Mouse (Mus musculus) pancreas, adult 10 weeks (tissue): ENCODE measurements around the gene Emc10. TPM values are rescaled to one million over a fixed set of nuclear protein-coding genes. Genes with fewer than 3 reads are reported as not detected.

Experiments
- polyA plus RNA-seq: library from polyadenylated mRNA; stranded (reverse); fragments of 350-450 nt; fragmentation: Illumina TruSeq; extraction: RNeasy Lipid Tissue Mini Kit (QIAGEN cat#74804); gene quantifications from one replicate; pipeline ENCODE4 v1.2.3, GENCODE M21; 2015; ENCODE audit warnings: low read depth, low replicate concordance; ENCODE audit not compliant: insufficient read depth

Gene Emc10
- polyA plus RNA-seq: 33.0 TPM

DNA sequence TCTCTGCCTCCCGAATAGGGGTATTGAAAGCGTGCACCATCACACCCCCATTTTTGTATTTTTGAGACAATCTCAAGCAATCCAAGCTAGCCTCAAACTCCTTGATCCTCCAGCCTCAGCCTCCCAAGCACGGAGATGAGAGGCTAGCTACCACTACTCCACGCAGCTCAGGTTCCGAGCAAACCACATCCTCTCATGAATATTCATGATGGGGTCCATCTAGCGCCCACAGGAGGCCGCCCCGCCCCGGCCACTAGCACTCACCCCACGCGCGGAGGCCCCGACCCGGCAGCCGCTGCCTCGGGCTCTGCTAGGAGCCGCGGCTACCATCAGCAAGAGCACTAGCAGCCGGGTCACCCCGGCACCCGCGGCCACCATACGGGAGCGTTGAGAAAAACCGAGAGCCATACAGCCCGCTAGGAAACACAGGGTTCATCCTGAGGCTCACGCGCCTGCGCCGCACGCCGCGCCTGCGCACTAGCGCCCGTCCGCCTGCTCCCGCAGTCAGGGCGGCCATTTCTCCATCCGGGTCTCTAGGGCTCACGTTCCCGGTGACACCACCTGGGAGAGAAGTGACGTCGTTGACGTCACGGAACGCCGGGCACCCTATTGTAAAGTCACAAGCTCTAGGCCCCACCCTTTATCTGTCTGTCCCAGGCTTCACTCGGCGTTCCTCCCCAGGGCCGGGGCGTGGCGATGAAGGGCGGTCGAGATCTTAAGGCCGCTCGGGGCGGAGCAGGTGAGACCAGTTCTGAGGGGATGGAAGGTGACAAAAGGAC, at the start of gene Emc10, which contains the start of gene Fam71e1:
Gene Emc10 (minus strand): TSS at position 538 of the 779 bp plus-strand sequence.
Gene Fam71e1 (plus strand): TSS at position 590 of the 779 bp plus-strand sequence.

DNA sequence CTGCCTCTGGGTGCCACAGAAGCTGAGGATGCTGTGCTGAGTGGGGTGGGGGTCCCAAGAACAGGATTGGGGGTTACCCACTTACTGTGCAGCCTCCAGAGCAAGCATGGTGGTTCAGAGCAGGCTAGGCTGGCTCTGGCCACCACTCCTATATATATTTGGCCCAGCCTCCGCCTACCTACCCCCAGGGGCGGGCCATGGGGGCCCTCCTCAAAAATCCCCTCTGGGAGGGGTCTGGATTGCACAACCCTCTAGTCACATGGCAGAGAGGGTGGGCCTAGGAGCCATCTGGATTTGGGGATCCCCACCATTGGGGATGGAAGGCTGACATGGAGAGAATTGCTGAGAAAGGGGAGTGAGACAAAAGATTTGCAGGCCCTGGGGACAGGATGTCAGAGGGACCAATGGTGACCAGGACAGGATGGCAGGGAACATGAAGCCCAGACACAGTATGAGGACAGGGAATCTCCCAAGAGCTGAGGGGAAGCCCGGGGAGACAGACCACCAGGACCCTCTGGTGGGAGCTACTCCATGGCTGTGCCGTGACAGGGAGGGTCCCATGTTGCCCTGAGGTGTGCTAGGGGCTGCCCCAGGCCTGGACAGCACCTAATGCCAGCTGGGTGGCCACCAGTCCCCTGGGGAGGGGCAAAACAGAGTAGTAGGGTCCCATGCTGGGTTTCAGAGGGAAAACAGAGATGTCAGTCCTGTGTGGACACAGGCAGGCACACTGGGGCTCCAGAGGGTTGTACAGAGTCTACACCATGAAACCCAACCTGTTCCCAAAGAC, 35.8 kb upstream of the Emc10 start, which contains the start of gene Spib:
Gene Spib (minus strand): TSS at position 126 of the 787 bp plus-strand sequence.

DNA sequence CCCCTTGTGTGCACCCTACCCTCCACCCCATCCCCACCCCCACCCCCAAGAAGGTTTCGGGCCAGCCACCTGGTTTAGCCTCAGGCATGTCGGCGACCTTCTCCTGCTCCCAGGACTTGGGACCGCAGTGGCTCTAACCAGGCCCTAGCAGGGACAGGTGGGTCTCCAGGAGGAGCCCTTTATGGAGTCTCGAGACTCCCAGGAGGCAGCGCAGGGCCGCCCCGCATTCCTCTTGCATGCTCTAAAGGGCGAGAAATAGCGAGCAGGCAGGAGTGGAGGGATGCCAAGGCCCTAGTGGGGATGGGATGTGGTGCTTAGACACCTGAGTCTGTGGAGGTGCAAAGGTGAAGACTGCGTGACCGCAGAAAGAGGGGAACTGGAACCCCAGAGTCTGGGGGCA, 28.2 kb upstream of the Emc10 start, which contains the start of gene Mybpc2:
Gene Mybpc2 (minus strand): TSS at position 155 of the 400 bp plus-strand sequence.

DNA sequence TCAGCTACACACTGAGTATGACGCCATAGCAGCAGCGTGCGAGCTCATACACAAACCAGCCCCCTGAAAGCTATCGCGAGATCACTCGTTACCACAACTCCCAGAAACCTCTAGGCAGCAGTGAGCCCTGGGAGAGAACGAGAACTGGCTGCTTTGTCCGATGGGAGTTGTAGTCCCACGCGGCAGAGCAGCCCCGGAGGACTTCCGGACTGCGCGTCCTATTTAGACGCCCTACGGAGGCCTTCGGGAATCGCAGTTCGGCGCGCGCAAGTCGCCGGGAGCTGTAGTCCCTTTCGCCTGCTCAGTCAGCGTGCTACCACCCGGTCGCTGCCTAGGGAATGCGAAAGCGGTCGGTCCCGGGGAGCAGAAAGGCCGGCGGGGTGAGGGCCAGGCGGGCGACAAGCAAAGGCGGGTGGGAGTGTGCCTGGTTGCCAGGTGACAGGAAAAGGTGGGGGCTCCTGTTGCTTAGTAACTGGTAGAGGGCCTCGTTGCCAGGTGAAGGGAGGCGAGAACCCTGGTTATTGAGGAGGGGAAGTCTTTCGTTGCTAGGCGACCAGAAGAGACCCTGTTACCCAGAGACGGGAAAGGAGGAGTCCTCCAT, 28.4 kb downstream of the Emc10 start, which contains the start of gene Josd2:
Gene Josd2 (plus strand): TSS at position 170 of the 601 bp plus-strand sequence.

DNA sequence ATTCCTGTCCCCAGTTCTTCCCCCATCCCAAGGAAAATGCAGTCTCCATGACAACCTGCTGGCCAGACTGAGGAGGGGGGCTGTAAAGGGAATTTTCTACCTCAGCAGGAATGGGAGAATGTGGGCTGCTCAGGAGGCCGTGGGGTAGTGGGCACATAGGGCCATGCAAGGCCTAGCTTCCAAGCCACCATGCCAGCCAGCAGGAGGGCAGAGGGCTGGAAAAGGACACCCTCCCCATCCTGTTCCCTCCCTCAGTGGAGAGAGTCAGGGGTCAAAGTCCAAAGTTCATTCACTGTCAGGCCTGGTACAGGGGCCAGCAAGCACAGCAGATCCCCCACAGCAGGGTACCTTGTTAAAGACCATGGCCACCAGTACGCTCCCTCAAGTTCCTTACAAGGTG, 31.2 kb downstream of the Emc10 start, which contains the start of gene Aspdh:
Gene Aspdh (plus strand): TSS at position 281 of the 400 bp plus-strand sequence.

Other genes with a start within 250 kb of the Emc10 start
- gene 1700028J19Rik, start 249.8 kb downstream of the Emc10 start, polyA plus RNA-seq: 0.65 TPM
- 32.6 TPM for gene 2410002F23Rik, start 249.8 kb downstream of the Emc10 start, polyA plus RNA-seq
- not detected for gene Acp4, start 239.2 kb downstream of the Emc10 start, polyA plus RNA-seq
- gene Gm15517, start 235.1 kb downstream of the Emc10 start, polyA plus RNA-seq: not detected
- 2.9 TPM for gene Clec11a, start 189.6 kb downstream of the Emc10 start, polyA plus RNA-seq
- 9.9 TPM for gene Shank1, start 186.3 kb downstream of the Emc10 start, polyA plus RNA-seq
- 4.6 TPM for gene Syt3, start 112.4 kb downstream of the Emc10 start, polyA plus RNA-seq
- not detected for gene 1700008O03Rik, start 110.7 kb downstream of the Emc10 start, polyA plus RNA-seq
- gene Lrrc4b, start 67.5 kb downstream of the Emc10 start, polyA plus RNA-seq: not detected
- gene Aspdh, start 31.1 kb downstream of the Emc10 start, polyA plus RNA-seq: not detected
- gene Josd2, start 28.5 kb downstream of the Emc10 start, polyA plus RNA-seq: 38.2 TPM
- 6.0 TPM for gene Fam71e1, start 52 bp upstream of the Emc10 start, polyA plus RNA-seq
- gene Mybpc2, start 28.1 kb upstream of the Emc10 start, polyA plus RNA-seq: 0.37 TPM
- 0.50 TPM for gene Spib, start 35.5 kb upstream of the Emc10 start, polyA plus RNA-seq
- 12.0 TPM for gene Pold1, start 52.3 kb upstream of the Emc10 start, polyA plus RNA-seq
- gene Nr1h2, start 57.4 kb upstream of the Emc10 start, polyA plus RNA-seq: 41.0 TPM
- gene Napsa, start 75.9 kb upstream of the Emc10 start, polyA plus RNA-seq: 0.72 TPM
- gene Kcnc3, start 94.1 kb upstream of the Emc10 start, polyA plus RNA-seq: 3.5 TPM
- 5.7 TPM for gene Myh14, start 174.3 kb upstream of the Emc10 start, polyA plus RNA-seq
- not detected for gene Izumo2, start 212.2 kb upstream of the Emc10 start, polyA plus RNA-seq